Mouse (Mus musculus): ENCODE results near the gene Hat1.

Gene Hat1

DNA sequence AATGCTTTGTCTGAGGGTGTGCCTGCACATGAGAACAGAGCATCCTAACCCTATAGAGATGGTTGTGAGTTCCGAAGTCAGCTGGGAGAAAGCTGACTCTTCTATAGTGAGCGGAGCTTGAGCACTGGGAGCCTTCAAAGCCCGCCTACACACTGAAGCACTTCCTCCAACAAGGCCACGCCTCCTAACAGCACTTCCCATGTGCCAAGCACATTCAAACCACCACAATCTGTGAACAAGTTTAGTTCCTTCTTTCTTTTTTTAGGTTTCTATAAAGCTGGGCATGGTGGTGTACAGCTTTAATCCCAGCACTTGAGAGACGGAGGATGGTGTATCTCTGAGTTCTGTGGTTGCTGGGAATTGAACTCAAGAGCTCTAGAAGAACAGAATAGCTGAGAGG is 11.3 kb upstream of the Hat1 start:
- no peak for DNase-seq

DNA sequence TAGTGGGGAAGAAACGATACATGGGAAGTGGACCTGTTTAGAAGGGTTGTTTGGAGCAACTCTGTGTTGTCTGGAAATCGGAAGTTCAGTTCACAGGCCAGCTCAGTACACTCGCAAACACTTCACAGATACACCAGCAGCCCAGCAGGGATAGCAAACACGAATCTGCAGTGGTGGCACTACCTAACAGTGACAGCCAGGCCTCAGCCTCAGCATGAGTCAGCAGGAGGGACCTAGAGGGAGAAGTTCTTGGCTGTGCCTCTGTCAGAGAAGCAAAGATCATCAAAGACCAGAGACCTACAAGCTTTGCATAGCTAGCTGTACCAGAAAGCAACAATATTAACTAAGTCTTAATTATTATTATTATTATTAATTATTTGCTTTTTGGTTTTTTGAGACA is 6.8 kb upstream of the Hat1 start:
- DNase-seq = no peak

DNA sequence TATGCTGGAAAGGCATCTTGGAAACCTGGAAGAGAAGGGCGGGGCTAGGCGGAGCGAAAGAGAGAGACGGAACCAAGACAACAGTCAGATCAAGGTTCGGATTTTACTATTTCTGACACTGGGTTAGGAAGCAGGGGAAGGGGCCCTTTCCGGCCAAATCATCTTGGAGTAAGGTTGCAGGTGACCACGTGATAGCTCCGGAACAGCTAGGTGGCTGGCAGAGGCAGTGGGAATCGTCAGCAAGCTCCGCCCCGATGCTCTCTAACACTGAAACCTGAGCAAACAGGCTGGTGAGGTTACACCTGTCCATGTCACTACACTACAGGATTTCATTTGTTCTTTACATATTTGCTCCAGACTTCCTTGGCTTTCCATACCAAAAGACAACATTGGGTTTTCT is 4.9 kb upstream of the Hat1 start:
- DNase-seq = no peak

- DNase-seq = no peak
Measured at GRCm38 (mm10) chr2:71387766-71388165, 992 bp upstream of the Hat1 start.

GRCm38 (mm10) chr2:71389864-71390263 is 1.1 kb downstream of the Hat1 start:
- no peak for DNase-seq

DNA sequence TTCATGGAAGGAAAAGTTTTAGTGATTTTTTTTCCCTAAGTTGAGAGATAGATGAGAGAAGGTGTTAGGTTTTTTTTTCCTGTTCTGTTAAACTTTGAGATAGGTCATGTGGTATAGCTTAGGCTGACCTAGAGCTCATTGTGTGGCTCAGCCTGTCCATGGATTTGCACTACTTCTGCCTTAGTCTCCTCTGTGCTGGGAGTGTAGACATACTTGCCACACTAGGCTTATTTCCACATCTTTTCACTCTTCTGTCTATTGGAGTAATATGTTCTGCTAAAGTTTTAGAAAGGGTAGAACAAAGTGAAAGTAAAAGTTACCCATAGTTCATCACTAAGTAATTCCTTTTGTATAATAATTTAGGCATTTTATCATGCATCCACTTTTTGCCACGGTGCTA is 16.9 kb downstream of the Hat1 start:
- DNase-seq = no peak

DNA sequence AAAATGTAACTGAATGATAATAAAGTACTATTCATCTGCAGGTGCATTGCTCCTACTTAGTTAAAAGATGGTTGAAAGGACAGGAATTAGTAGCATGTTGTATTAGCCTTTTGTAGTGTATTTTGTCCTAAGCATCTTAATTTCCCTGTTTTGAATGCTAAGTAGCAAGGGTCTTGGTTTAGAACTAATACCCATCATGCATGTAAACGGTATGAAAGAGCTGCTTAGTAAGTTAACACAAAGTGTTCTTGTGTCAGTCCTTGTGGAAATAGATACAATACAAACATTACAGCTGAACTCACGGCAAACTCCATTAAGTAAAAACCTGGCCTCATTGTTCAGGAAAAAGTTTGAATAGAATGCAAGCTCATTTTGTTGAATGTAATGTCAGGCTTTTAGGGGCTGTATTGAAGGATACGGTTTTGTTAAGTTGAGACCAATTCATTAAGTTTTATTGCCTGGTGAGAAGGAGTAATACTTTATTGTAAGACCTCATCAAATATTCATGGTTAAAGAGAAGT is 30.1 kb downstream of the Hat1 start:
- no peak for DNase-seq

DNA sequence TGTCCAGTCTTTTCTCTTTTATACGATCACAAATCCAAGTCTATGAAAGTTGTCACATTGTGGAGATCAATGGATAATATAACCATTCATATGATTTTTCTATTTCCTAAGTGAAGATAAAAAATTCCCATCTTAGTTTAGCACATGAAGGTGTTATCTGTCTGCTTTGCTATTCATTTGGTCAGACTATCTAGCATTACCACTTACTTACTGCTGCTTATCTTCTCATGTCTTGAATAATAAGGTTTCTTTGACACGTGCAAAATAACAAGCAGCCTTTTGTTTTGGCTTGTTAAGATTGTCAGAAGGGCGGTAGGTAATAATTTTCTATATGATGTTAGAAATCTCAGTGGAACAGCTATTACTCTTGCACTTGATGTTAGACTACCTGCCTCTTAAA is 30.6 kb downstream of the Hat1 start:
- no peak for DNase-seq

DNA sequence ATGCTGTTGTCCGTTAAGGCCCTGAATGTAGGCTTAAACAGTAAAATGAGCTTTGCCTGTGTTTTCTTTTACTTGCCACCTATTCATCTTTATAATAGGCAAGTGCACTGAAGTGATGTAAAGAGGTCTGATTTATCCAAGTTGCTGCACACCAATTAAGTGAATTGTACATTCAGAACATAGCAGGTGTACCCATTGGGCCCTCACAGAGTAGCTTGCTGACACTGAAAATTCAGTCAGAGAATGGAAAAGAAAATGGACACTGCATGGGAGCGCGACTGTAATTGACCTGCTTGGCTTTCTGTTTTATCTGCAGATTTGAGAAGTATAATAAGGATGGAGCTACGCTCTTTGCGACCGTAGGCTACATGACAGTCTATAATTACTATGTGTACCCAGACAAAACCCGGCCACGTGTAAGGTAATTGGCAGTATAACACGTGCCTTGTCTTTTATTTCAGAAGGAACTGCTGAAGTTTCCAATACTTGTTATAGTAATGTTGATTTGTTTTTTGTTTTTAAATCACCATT is 32.2 kb downstream of the Hat1 start:
- no peak for DNase-seq

- DNase-seq = no peak
Measured at GRCm38 (mm10) chr2:71424545-71424944, 35.8 kb downstream of the Hat1 start.

DNA sequence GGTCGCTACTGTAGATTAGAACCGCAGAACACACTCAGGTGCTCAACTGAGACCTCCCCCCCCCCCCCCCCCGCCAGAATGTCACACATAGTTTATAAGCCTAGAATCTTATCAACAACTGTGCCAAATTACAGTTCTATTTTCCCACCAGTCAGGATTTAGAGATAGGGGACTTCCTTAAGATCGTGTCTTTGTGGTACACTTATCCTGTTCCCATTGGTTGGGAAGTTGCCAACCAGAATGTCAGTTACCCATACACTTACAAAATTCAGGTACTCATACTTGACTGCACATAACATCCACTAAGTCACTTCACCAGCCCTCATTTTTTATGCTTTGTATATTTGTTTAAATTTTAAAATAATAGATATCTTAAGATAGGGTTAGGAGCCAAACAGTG is 46.7 kb downstream of the Hat1 start:
- DNase-seq = no peak

DNA sequence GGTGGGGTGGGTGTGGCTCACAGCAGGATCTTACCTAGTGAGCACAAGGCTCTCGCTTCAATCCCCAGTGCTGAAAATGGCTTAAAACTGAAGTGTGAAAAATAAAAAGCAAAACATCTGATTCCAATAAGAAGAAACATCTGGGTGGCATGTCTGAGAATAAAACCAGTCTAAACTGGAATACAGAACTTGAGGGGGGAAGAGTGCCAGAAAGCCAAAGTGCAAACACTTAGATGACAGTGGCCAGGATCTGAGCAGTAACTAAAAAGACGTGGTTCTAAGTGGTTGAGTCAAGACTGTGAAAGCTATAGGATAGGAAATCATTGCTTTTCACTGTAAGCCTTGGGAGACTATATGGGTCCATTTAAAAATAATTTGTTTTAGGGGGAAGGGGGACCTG is 54.6 kb downstream of the Hat1 start:
- no peak for DNase-seq

- DNase-seq = no peak
Measured at GRCm38 (mm10) chr2:71445536-71446196, 56.9 kb downstream of the Hat1 start.

DNA sequence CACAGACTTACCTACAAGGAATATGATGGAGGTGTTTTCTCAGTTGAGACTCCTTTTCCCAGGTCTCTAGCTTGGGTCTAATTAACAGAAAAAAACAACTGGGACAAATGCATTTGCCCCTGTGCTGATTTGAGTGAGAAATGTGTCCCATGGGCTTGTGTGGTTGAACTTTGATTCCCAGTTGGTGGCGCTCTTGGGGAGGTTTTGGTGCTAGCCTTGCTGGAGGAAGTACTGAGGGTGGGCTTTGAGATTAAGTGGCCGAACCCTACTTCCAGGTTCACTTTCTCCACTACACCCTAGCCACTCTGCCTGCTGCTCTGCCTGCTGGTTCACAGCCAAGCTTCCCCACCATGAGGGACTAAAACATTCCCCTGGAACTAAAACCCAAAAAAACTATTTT is 60.8 kb downstream of the Hat1 start:
- no peak for DNase-seq

GRCm38 (mm10) chr2:71451761-71452160 is 63.0 kb downstream of the Hat1 start:
- no peak for DNase-seq

DNA sequence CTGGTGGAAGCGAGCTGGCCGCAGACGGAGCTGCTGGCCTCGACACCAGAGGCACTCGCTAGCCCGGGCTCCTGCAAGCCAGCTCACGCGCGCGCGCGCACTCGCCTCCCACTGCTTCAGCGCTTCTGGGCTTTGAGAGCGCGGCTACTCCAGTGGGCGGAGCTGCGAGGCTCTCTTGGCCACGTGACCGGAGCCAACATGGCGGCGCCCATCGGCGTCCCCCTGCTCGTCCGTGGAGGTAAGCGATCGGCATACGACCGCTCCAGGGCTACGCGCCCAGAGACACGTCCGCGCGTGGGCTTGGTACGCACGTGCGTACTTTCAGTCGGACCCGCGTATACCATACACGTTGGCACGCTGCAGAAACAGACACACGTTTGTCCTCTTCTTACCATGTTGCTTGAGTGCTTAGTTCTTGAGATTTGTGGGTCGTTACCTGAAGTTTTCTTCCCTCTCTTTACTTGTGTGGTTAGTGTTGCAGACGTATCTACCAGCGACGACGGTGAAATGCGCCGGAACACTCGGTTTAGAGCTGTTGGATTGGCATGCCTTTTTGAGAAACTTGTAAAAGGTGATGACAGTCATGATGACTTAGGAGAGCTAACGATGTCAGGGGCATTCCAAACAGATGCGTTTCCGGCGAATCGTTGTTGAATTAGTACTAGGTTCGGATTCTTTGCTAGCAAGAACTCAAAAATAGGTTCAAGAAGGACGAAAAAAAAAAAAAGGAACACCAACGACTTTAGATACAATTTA is 64.6 kb downstream of the Hat1 start, which contains the start of gene Metap1d:
TSS of gene Metap1d (plus strand) at position 116 of the 756 bp plus-strand sequence.
- DNase-seq = peak; percentile 96

- DNase-seq = no peak
Measured at GRCm38 (mm10) chr2:71453917-71454260, 65.1 kb downstream of the Hat1 start.

DNA sequence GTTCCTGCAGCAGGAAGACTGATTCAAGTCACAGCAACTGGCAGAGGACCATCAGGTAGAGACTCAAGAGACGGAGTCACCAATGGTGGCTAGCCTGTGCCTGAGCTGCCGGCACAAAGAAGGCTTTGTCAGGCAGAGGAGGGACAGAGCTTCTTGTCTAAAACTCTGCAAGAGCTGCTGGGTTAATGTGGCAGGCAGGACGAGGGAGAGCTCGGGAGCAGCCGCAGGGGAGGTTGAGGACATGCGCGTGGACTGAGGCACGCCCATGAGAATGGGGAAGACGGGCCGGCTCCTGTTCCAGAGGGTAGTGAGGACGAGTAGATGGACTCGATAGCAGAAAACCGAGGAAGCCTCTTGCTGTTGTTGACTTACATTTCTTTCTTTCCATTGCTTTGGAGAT is 69.9 kb downstream of the Hat1 start:
- DNase-seq = no peak

- no peak for DNase-seq
Measured at GRCm38 (mm10) chr2:71459659-71460058, 70.9 kb downstream of the Hat1 start.

DNA sequence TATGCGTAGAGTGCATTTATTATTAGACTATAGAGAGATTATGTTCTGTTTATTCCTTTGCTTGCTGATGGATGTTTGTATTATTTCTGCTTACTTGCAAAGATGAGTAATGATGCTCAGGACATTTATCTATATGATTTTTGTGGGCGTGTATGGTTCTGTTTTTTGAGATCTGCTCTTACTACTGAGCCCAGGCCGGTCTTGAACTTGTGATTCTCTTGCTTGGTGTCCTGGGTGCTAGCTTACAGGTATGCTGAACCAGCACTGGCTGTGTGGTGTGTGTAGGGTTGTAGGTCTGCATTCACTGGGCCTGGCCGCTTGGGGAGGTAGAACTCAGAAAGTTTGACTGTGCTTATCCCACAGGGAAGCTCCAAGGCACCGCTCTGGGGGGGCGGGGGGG is 72.4 kb downstream of the Hat1 start:
- DNase-seq = no peak

DNA sequence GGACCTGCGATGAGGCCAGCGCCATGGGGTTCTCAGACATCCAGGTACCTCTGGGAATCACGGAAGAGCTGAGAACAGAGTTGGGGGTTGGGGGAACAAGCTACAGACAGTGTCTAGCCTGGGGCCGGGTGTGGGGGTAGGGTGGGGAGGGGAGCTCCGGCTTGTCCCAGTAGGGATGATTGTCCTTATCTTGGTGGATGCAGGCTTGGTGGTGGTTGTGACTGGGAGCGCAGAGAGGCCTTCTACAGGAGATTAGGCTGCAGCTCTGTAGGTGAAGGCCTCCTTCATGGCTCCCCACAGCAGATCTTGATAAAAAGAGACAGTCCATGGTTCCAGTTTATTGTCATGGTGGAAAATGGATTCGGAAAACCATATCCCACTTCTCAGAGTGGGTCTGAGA is 72.8 kb downstream of the Hat1 start:
- no peak for DNase-seq

- no peak for DNase-seq
Measured at GRCm38 (mm10) chr2:71462066-71462465, 73.3 kb downstream of the Hat1 start.

GRCm38 (mm10) chr2:71462553-71462952 is 73.8 kb downstream of the Hat1 start:
- DNase-seq = no peak

GRCm38 (mm10) chr2:71466103-71466502 is 77.3 kb downstream of the Hat1 start:
- DNase-seq = no peak

All from lung, postnatal 10 days (tissue).